Mouse (Mus musculus) hematopoietic stem cell, adult 5-6 weeks (primary cell): ENCODE measurements at regions not wholly inside any gene's neighbourhood (a gene's known extent, or its start where the extent isn't known, plus 50 kb on each side); places are given as distances from the start of the nearest gene placed in this dataset.

Source experiments
- ATAC-seq, 2 experiments: fragments of 125-278 bp in 1 of 2; replicated peaks in 1 of 2; 2 replicates each; pipeline ENCODE4 v1.8.0; 2016 to 2017; ENCODE audit warnings: inconsistent platforms in 2 of 2, mild to moderate bottlenecking in 2 of 2, moderate number of reproducible peaks in 2 of 2, low read depth in 1 of 2, moderate TSS enrichment in 1 of 2; ENCODE audit not compliant: low FRiP score in 2 of 2, poor library complexity in 2 of 2, severe bottlenecking in 2 of 2, insufficient read depth in 1 of 2, low TSS enrichment in 1 of 2

- no peak for ATAC-seq
Observed at GRCm38 (mm10) chr14:24550763-24551471, 64.0 kb downstream of the Rps24 start.

GRCm38 (mm10) chr14:24551472-24551783 lies 64.5 kb downstream of the Rps24 start:
- no peak for ATAC-seq

GRCm38 (mm10) chr14:24564801-24565624 lies 78.1 kb downstream of the Rps24 start:
- no peak for ATAC-seq

GRCm38 (mm10) chr14:24565718-24566322 lies 78.9 kb downstream of the Rps24 start:
- no peak for ATAC-seq

- ATAC-seq = no peak
Observed at GRCm38 (mm10) chr14:24575111-24575510, 88.2 kb downstream of the Rps24 start.

GRCm38 (mm10) chr14:24578535-24579111 lies 91.7 kb downstream of the Rps24 start:
- ATAC-seq = no peak

- no peak for ATAC-seq
Observed at GRCm38 (mm10) chr14:24579153-24579795, 92.3 kb downstream of the Rps24 start.

GRCm38 (mm10) chr14:24586133-24586908 lies 99.4 kb downstream of the Rps24 start:
- peak; percentile 74 to 88 for ATAC-seq

GRCm38 (mm10) chr14:24586982-24587672 lies 100.2 kb downstream of the Rps24 start:
- ATAC-seq = no peak

- no peak for ATAC-seq
Observed at GRCm38 (mm10) chr14:24588041-24588440, 101.1 kb downstream of the Rps24 start.

- no peak for ATAC-seq
Observed at GRCm38 (mm10) chr14:24606444-24607173, 119.7 kb downstream of the Rps24 start.

- ATAC-seq = no peak
Observed at GRCm38 (mm10) chr14:24608356-24608755, 121.4 kb downstream of the Rps24 start.

- no peak for ATAC-seq
Observed at GRCm38 (mm10) chr14:24612254-24612995, 125.5 kb downstream of the Rps24 start.

- ATAC-seq = no peak
Observed at GRCm38 (mm10) chr14:24615776-24616175, 128.9 kb downstream of the Rps24 start.
